ENCODE assay signal across 8 mouse cellular contexts in genomic region chr14:124677379-124677778, GRCm38 (mm10). TPM values are rescaled to one million over a fixed set of nuclear protein-coding genes. Genes with fewer than 3 reads are reported as not detected.
DNase-seq lines count a peak whose midpoint lies in the region; ATAC-seq lines count a peak whose summit lies in the region.

No protein-coding gene starts in this region.

- no peaks in the 10 kb centered on the region for H3K27me3 ChIP-seq in heart, embryonic 14.5 days (ENCODE audit: control insufficient read depth, insufficient read depth, low read length)
- H3K27me3 ChIP-seq in neural tube, embryonic 12.5 days (replicated peaks), result 0 out of 2 replicates have a peak, but pooled peaks cover 3% of the 10 kb centered on the region

- H3K4me1 ChIP-seq in heart, embryonic 14.5 days (ENCODE audit: control insufficient read depth in 2 of 2, insufficient read depth in 2 of 2, low read length in 2 of 2), result peaks cover 4 to 9% of the 10 kb centered on the region in 2 experiments; a peak in 2 of 4 replicates
- peaks cover 16% of the 10 kb centered on the region for H3K4me1 ChIP-seq in neural tube, embryonic 12.5 days

- WGBS in heart, embryonic 14.5 days, result 4% methylated on average over 10 of the region's 10 CpGs
- WGBS in neural tube, embryonic 12.5 days, result 2% methylated on average over 10 of the region's 10 CpGs

- peak overlapping the region; percentile 47 to 51 for H3K4me3 ChIP-seq in heart, embryonic 14.5 days (ENCODE audit: control insufficient read depth in 1 of 2, insufficient read depth in 1 of 2, low read depth in 1 of 2, low read length in 2 of 2)
- peak overlapping the region; percentile 45 for H3K4me3 ChIP-seq in neural tube, embryonic 12.5 days

- H3K9me3 ChIP-seq in heart, embryonic 14.5 days (ENCODE audit: control insufficient read depth, low read length), result no peaks in the 10 kb centered on the region
- H3K9me3 ChIP-seq in neural tube, embryonic 12.5 days, result no peaks in the 10 kb centered on the region

- H3K9ac ChIP-seq in heart, embryonic 14.5 days (ENCODE audit: low read length), result peak overlapping the region; percentile 63
- peak overlapping the region; percentile 45; the same call in 1 of the 2 replicates for H3K9ac ChIP-seq in neural tube, embryonic 12.5 days

- DNase-seq in adrenal gland, postnatal 10 days, result peak; percentile 15
- no peak for DNase-seq in adrenal gland, postnatal 25 days
- peak; percentile 31 to 32 for DNase-seq in cerebellum, postnatal 4 days (ENCODE audit: low spot score in 2 of 2)
- peak; percentile 63 to 80 for DNase-seq in left cerebral cortex, adult 18-20 months (ENCODE audit: low spot score in 2 of 2)
- DNase-seq in spleen, postnatal 10 days (ENCODE audit: low spot score in 2 of 2), result no peak
- no peak for DNase-seq in lung, postnatal 10 days

- no peak overlapping the region for H3K27ac ChIP-seq in heart, embryonic 14.5 days (replicated peaks in 1 of 2; ENCODE audit: control insufficient read depth in 1 of 2, insufficient read depth in 1 of 2, low read depth in 2 of 2, low read length in 2 of 2)
- no peak overlapping the region for H3K27ac ChIP-seq in neural tube, embryonic 12.5 days

- H3K36me3 ChIP-seq in heart, embryonic 14.5 days (ENCODE audit: control insufficient read depth, insufficient read depth, low read length), result no peaks in the 10 kb centered on the region
- H3K36me3 ChIP-seq in neural tube, embryonic 12.5 days, result no peaks in the 10 kb centered on the region

- 0 out of 2 replicates have a peak, but pooled peaks have one; percentile 72 for ATAC-seq in heart, embryonic 14.5 days (ENCODE audit: insufficient number of reproducible peaks, insufficient read depth, low FRiP score, low read depth)
- ATAC-seq in neural tube, embryonic 12.5 days (ENCODE audit: low FRiP score, low read depth), result peak; percentile 92

- peak overlapping the region; percentile 71 for H3K4me2 ChIP-seq in heart, embryonic 14.5 days (ENCODE audit: low read length)
- H3K4me2 ChIP-seq in neural tube, embryonic 12.5 days (replicated peaks), result peak overlapping the region; percentile 88

RNA-seq across cellular contexts. Expression of gene Fgf14, which starts 0.5 kb away (rescaled TPM):
- 1 to 10 TPM; 1.5 to 1.8 TPM for total RNA-seq in adrenal gland, postnatal 10 days (2021)
- 0.67 and 1.1 TPM in 2 replicates for total RNA-seq in adrenal gland, postnatal 25 days (2021)
- polyA plus RNA-seq in heart, embryonic 14.5 days (2014; fragmentation: Nextera tagmentation; extraction: Ambion mirVana), result 2.3 and 2.5 TPM in 2 replicates
- 10 to 100 TPM; 53.5 to 54.5 TPM for total RNA-seq in left cerebral cortex, adult 18-20 months (2021)
- polyA plus RNA-seq in neural tube, embryonic 12.5 days (2016; fragmentation: Nextera tagmentation; extraction: Ambion mirVana), result 9.3 and 9.5 TPM in 2 replicates

Comparison
In these comparisons a context has a peak if more than half of its experiments do, and no peak if none do; other contexts are left out.
1. DNase-seq: peak in adrenal gland, postnatal 10 days (single experiment), cerebellum, postnatal 4 days (2 of 2) and left cerebral cortex, adult 18-20 months (2 of 2); none in adrenal gland, postnatal 25 days (single experiment), spleen, postnatal 10 days (0 of 2) and lung, postnatal 10 days (single experiment).
2. RNA of gene Fgf14, which starts 0.5 kb away (total RNA-seq): 53.5 to 54.5 TPM in left cerebral cortex, adult 18-20 months; 1.5 to 1.8 TPM in adrenal gland, postnatal 10 days and 0.67 to 1.1 TPM in adrenal gland, postnatal 25 days; every median in the first group is over 10 times any median in the second.